Mouse (Mus musculus): ENCODE results near the gene Gm21764. TPM values are rescaled to one million over a fixed set of nuclear protein-coding genes. Genes with fewer than 3 reads are reported as not detected.

The Gm21764 gene
- polyA plus RNA-seq (2015; fragmentation: Nextera tagmentation; extraction: Ambion mirVana) = not detected in 2 replicates

GRCm38 (mm10) chrY:18061712-18062111 lies at the start of gene Gm21764:
TSS of gene Gm21764 (minus strand) at chrY:18061812.

GRCm38 (mm10) chrY:18088816-18089215 lies 27.2 kb upstream of the Gm21764 start, which contains the start of gene Ssty1:
TSS of gene Ssty1 (plus strand) at chrY:18089116.

Other genes with a start within 250 kb of the Gm21764 start
- gene Gm21904, start 215.5 kb downstream of the Gm21764 start, polyA plus RNA-seq (2015; fragmentation: Nextera tagmentation; extraction: Ambion mirVana) = not detected in 2 replicates
- gene Gm20772, start 187.1 kb downstream of the Gm21764 start, polyA plus RNA-seq (2015; fragmentation: Nextera tagmentation; extraction: Ambion mirVana) = not detected in 2 replicates
- gene Gm20831, start 187.1 kb downstream of the Gm21764 start, polyA plus RNA-seq (2015; fragmentation: Nextera tagmentation; extraction: Ambion mirVana) = not detected in 2 replicates
- gene Srsy, start 124.5 kb downstream of the Gm21764 start, polyA plus RNA-seq (2015; fragmentation: Nextera tagmentation; extraction: Ambion mirVana) = not detected in 2 replicates
- not detected in 2 replicates for gene Ssty1, start 27.3 kb upstream of the Gm21764 start, polyA plus RNA-seq (2015; fragmentation: Nextera tagmentation; extraction: Ambion mirVana)

Data from neural tube, postnatal 0 days (tissue).